In genomic region chr8:125156863-125157640, GRCm38 (mm10) we compare ENCODE assay signal across 11 mouse cellular contexts.
DNase-seq lines count a peak whose midpoint lies in the region; ATAC-seq and TF ChIP-seq lines count a peak whose summit lies in the region.
"Had no signal": no experiment of that assay in that cellular context is flagged by ENCODE, and none has a peak within 500 bp of the region (broad histone marks: within the 10 kb centered on the region; RNA-seq: fewer than 3 reads in every experiment).

No protein-coding gene starts in this region.

- no peak overlapping the region for H3K9ac ChIP-seq in midbrain, embryonic 11.5 days (ENCODE audit: low read length)
- H3K9ac ChIP-seq in lung, postnatal 0 days (replicated peaks; ENCODE audit: low read depth) = no peak overlapping the region
- H3K9ac ChIP-seq: heart, embryonic 15.5 days had no signal

- TF ChIP-seq EP300 in lung, postnatal 0 days (IDR thresholded peaks at IDR 0.05) = no peak

- H3K27me3 ChIP-seq in midbrain, embryonic 11.5 days (ENCODE audit: control insufficient read depth, insufficient read depth, low read length) = peaks cover 2% of the 10 kb centered on the region; the same call in 1 of the 2 replicates
- peaks cover 5% of the 10 kb centered on the region; the same call in 1 of the 2 replicates for H3K27me3 ChIP-seq in midbrain, embryonic 10.5 days (ENCODE audit: low read depth, poor library complexity, severe bottlenecking)
- H3K27me3 ChIP-seq in limb, embryonic 10.5 days (ENCODE audit: low read depth, poor library complexity, severe bottlenecking) = peaks cover 60% of the 10 kb centered on the region
- H3K27me3 ChIP-seq in lung, postnatal 0 days (replicated peaks; ENCODE audit: insufficient read depth, low read length) = no peaks in the 10 kb centered on the region
- H3K27me3 ChIP-seq: heart, embryonic 15.5 days had no signal

- 86% methylated on average over 20 of the region's 20 CpGs for WGBS in midbrain, embryonic 11.5 days
- WGBS in midbrain, embryonic 10.5 days = 89% methylated on average over 20 of the region's 20 CpGs
- 24% methylated on average over 20 of the region's 20 CpGs for WGBS in limb, embryonic 10.5 days
- WGBS in lung, postnatal 0 days = 71% methylated on average over 20 of the region's 20 CpGs

- H3K9me3 ChIP-seq in midbrain, embryonic 11.5 days (ENCODE audit: control insufficient read depth, low read length) = no peaks in the 10 kb centered on the region
- no peaks in the 10 kb centered on the region for H3K9me3 ChIP-seq in midbrain, embryonic 10.5 days (replicated peaks)
- no peaks in the 10 kb centered on the region for H3K9me3 ChIP-seq in limb, embryonic 10.5 days (replicated peaks)
- no peaks in the 10 kb centered on the region for H3K9me3 ChIP-seq in lung, postnatal 0 days (ENCODE audit: low read length)
- H3K9me3 ChIP-seq: heart, embryonic 15.5 days had no signal

- no peak overlapping the region for H3K27ac ChIP-seq in midbrain, embryonic 11.5 days (ENCODE audit: low read depth, low read length)
- no peak overlapping the region for H3K27ac ChIP-seq in midbrain, embryonic 10.5 days (replicated peaks)
- H3K27ac ChIP-seq in limb, embryonic 10.5 days = 0 out of 2 replicates have a peak overlapping the region, but pooled peaks have one; percentile 2
- H3K27ac ChIP-seq in lung, postnatal 0 days (ENCODE audit: low read length) = no peak overlapping the region
- H3K27ac ChIP-seq: heart, embryonic 15.5 days had no signal

- ATAC-seq in midbrain, embryonic 11.5 days (ENCODE audit: low FRiP score) = no peak
- ATAC-seq in lung, postnatal 0 days = no peak
- ATAC-seq: intestine, embryonic 16.5 days had no signal

- TF ChIP-seq CTCF in lung, postnatal 0 days (IDR thresholded peaks at IDR 0.05) = no peak

- H3K4me3 ChIP-seq in midbrain, embryonic 11.5 days (ENCODE audit: low read depth, low read length) = no peak overlapping the region
- no peak overlapping the region for H3K4me3 ChIP-seq in midbrain, embryonic 10.5 days
- H3K4me3 ChIP-seq in limb, embryonic 10.5 days = no peak overlapping the region
- no peak overlapping the region for H3K4me3 ChIP-seq in lung, postnatal 0 days (ENCODE audit: low read depth, low read length)
- H3K4me3 ChIP-seq: heart, embryonic 15.5 days had no signal

- DNase-seq in midbrain, embryonic 11.5 days (ENCODE audit: low spot score, missing footprints) = peak; percentile 78
- no peak for DNase-seq in midbrain, embryonic 10.5 days (ENCODE audit: low spot score)
- peak; percentile 32 for DNase-seq in kidney, adult 18-20 months
- DNase-seq in limb, embryonic 10.5 days (ENCODE audit: low spot score) = peak; percentile 76
- DNase-seq in lung, postnatal 14 days = no peak
- DNase-seq in lung, postnatal 0 days (ENCODE audit: low spot score) = no peak
- DNase-seq in adrenal gland, adult 2 months = no peak
- DNase-seq: cerebellum, adult 9-11 months; gastrocnemius, postnatal 36 days had no signal

- H3K4me2 ChIP-seq in midbrain, embryonic 11.5 days = no peak overlapping the region
- H3K4me2 ChIP-seq in lung, postnatal 0 days (replicated peaks; ENCODE audit: low read depth, low read length) = no peak overlapping the region
- H3K4me2 ChIP-seq: heart, embryonic 15.5 days had no signal

- 0 out of 2 replicates have a peak, but pooled peaks cover 5% of the 10 kb centered on the region for H3K4me1 ChIP-seq in midbrain, embryonic 11.5 days (ENCODE audit: control insufficient read depth, insufficient read depth, low read length)
- H3K4me1 ChIP-seq in midbrain, embryonic 10.5 days = peaks cover 33% of the 10 kb centered on the region
- H3K4me1 ChIP-seq in limb, embryonic 10.5 days = peaks cover 49% of the 10 kb centered on the region
- H3K4me1 ChIP-seq in lung, postnatal 0 days (ENCODE audit: insufficient read depth, low read depth, low read length) = no peaks in the 10 kb centered on the region
- H3K4me1 ChIP-seq: heart, embryonic 15.5 days had no signal

- no peaks in the 10 kb centered on the region for H3K36me3 ChIP-seq in midbrain, embryonic 11.5 days (ENCODE audit: control insufficient read depth, insufficient read depth, low read length)
- H3K36me3 ChIP-seq in midbrain, embryonic 10.5 days = no peaks in the 10 kb centered on the region
- H3K36me3 ChIP-seq in limb, embryonic 10.5 days = no peaks in the 10 kb centered on the region
- H3K36me3 ChIP-seq in lung, postnatal 0 days (ENCODE audit: insufficient read depth, low read length) = no peaks in the 10 kb centered on the region

Comparison
In these comparisons a context has a peak if more than half of its experiments do, and no peak if none do; other contexts are left out.
1. DNase-seq: peak in midbrain, embryonic 11.5 days (single experiment), kidney, adult 18-20 months (single experiment) and limb, embryonic 10.5 days (single experiment); none in midbrain, embryonic 10.5 days (single experiment), lung, postnatal 14 days (single experiment), lung, postnatal 0 days (single experiment) and adrenal gland, adult 2 months (single experiment).